Comparison of ENCODE assay signal across 17 mouse cellular contexts in the genomic region with DNA sequence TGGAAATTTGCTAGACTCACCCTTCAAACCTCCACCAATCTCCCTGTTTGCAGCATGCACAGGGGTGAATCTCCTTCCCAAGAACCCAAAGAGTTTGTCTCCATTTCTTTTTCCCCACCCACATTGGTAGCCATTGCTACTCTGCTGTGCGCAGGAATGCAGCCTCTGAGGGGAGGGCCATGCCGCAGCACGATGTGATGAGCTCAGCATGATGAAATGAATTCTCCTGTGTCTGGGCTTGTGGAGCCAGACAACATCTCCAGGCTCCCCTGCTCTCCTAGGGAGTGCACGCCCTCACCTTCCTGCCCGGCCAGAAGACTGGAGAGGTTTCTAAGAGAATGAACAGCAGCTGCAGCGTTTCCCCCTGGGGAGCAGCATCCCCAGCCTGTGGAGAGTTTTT.
DNase-seq lines count a peak whose midpoint lies in the region; ATAC-seq and TF ChIP-seq lines count a peak whose summit lies in the region.
"Had no signal": no experiment of that assay in that cellular context is flagged by ENCODE, and none has a peak within 500 bp of the region (broad histone marks: within the 10 kb centered on the region; RNA-seq: fewer than 3 reads in every experiment).

No protein-coding gene starts in this region.

- peak; percentile 70 for DNase-seq in heart, adult 11 months
- DNase-seq in heart, embryonic 10.5 days (ENCODE audit: low spot score) = no peak
- DNase-seq in ES-CJ7 (ENCODE audit: low read depth, low spot score) = peak; percentile 6
- peak; percentile 12 for DNase-seq in embryo, embryonic 10 days (ENCODE audit: low spot score)
- DNase-seq in mesoderm, embryonic 11.5 days (ENCODE audit: low read depth, low spot score) = peak; percentile 24
- DNase-seq in testis, postnatal 14 days (ENCODE audit: low spot score) = no peak
- no peak for DNase-seq in hindbrain, postnatal 0 days (ENCODE audit: low spot score)
- DNase-seq: gastrocnemius, adult 2 months; heart, postnatal 4 days; lung, embryonic 14.5 days; lung, postnatal 4 days had no signal

- no peak overlapping the region for H3K9ac ChIP-seq in intestine, postnatal 0 days (ENCODE audit: low read depth, low read length)
- no peak overlapping the region for H3K9ac ChIP-seq in hindbrain, postnatal 0 days (replicated peaks; ENCODE audit: low read length)
- H3K9ac ChIP-seq: kidney, embryonic 15.5 days; lung, embryonic 14.5 days; neural tube, embryonic 12.5 days had no signal

- no peaks in the 10 kb centered on the region for H3K36me3 ChIP-seq in heart, embryonic 10.5 days
- H3K36me3 ChIP-seq in intestine, postnatal 0 days (ENCODE audit: control insufficient read depth, insufficient read depth) = no peaks in the 10 kb centered on the region
- H3K36me3 ChIP-seq in hindbrain, postnatal 0 days (ENCODE audit: insufficient read depth, low read length) = no peaks in the 10 kb centered on the region
- H3K36me3 ChIP-seq: kidney, embryonic 15.5 days; neural tube, embryonic 12.5 days had no signal

- H3K4me1 ChIP-seq in heart, embryonic 10.5 days = peaks cover 4% of the 10 kb centered on the region; the same call in 1 of the 2 replicates
- no peaks in the 10 kb centered on the region for H3K4me1 ChIP-seq in intestine, postnatal 0 days (replicated peaks; ENCODE audit: control insufficient read depth, insufficient read depth, low read length)
- H3K4me1 ChIP-seq in hindbrain, postnatal 0 days (ENCODE audit: insufficient read depth, low read length) = no peaks in the 10 kb centered on the region; the same call in 1 of the 2 replicates
- H3K4me1 ChIP-seq: kidney, embryonic 15.5 days; neural tube, embryonic 12.5 days had no signal

- no peak overlapping the region for H3K27ac ChIP-seq in heart, embryonic 10.5 days
- no peak overlapping the region for H3K27ac ChIP-seq in intestine, postnatal 0 days (ENCODE audit: low read depth, low read length)
- H3K27ac ChIP-seq in hindbrain, postnatal 0 days = no peak overlapping the region; the same call in 1 of the 2 replicates
- H3K27ac ChIP-seq: gastrocnemius, adult 2 months; kidney, embryonic 15.5 days; neural tube, embryonic 12.5 days had no signal

- no peaks in the 10 kb centered on the region for H3K27me3 ChIP-seq in heart, embryonic 10.5 days (ENCODE audit: insufficient read depth, poor library complexity, severe bottlenecking)
- H3K27me3 ChIP-seq in intestine, postnatal 0 days (replicated peaks; ENCODE audit: control insufficient read depth, insufficient read depth, low read length) = no peaks in the 10 kb centered on the region
- H3K27me3 ChIP-seq in hindbrain, postnatal 0 days (ENCODE audit: insufficient read depth, low read length) = no peaks in the 10 kb centered on the region
- H3K27me3 ChIP-seq: kidney, embryonic 15.5 days; neural tube, embryonic 12.5 days had no signal

- no peak overlapping the region for H3K4me2 ChIP-seq in intestine, postnatal 0 days (replicated peaks; ENCODE audit: low read depth)
- no peak overlapping the region for H3K4me2 ChIP-seq in hindbrain, postnatal 0 days (ENCODE audit: low read depth, low read length)
- H3K4me2 ChIP-seq: kidney, embryonic 15.5 days; liver, embryonic 11.5 days; lung, embryonic 14.5 days; neural tube, embryonic 12.5 days had no signal

- TF ChIP-seq CTCF in intestine, postnatal 0 days (IDR thresholded peaks at IDR 0.05; ENCODE audit: low read depth) = no peak
- no peak for TF ChIP-seq CTCF in hindbrain, postnatal 0 days (IDR thresholded peaks at IDR 0.05; ENCODE audit: low read depth)

- H3K4me3 ChIP-seq in heart, embryonic 10.5 days = no peak overlapping the region
- no peak overlapping the region for H3K4me3 ChIP-seq in intestine, postnatal 0 days (ENCODE audit: low read depth, low read length)
- H3K4me3 ChIP-seq in hindbrain, postnatal 0 days (ENCODE audit: low read length) = no peak overlapping the region
- H3K4me3 ChIP-seq: gastrocnemius, adult 2 months; kidney, embryonic 15.5 days; neural tube, embryonic 12.5 days had no signal

- H3K9me3 ChIP-seq in heart, embryonic 10.5 days = no peaks in the 10 kb centered on the region
- H3K9me3 ChIP-seq in intestine, postnatal 0 days (ENCODE audit: control insufficient read depth) = no peaks in the 10 kb centered on the region
- no peaks in the 10 kb centered on the region for H3K9me3 ChIP-seq in hindbrain, postnatal 0 days (ENCODE audit: low read length)
- H3K9me3 ChIP-seq: kidney, embryonic 15.5 days; neural tube, embryonic 12.5 days had no signal

- no peak for ATAC-seq in intestine, postnatal 0 days
- ATAC-seq in hindbrain, postnatal 0 days = no peak
- ATAC-seq: forebrain, embryonic 16.5 days; Patski had no signal

- 11% methylated on average over 6 of the region's 6 CpGs for WGBS in heart, embryonic 10.5 days
- 22% methylated on average over 6 of the region's 6 CpGs for WGBS in intestine, postnatal 0 days
- WGBS in hindbrain, postnatal 0 days = 17% methylated on average over 6 of the region's 6 CpGs

Comparison
In these comparisons a context has a peak if more than half of its experiments do, and no peak if none do; other contexts are left out.
1. DNase-seq: peak in heart, adult 11 months (single experiment), ES-CJ7 (single experiment), embryo, embryonic 10 days (single experiment) and mesoderm, embryonic 11.5 days (single experiment); none in heart, embryonic 10.5 days (single experiment), testis, postnatal 14 days (single experiment) and hindbrain, postnatal 0 days (single experiment).